Comparison of ENCODE assay signal across 19 mouse cellular contexts in genomic region chr15:81529002-81529401, GRCm38 (mm10). TPM values are rescaled to one million over a fixed set of nuclear protein-coding genes. Genes with fewer than 3 reads are reported as not detected.
DNase-seq lines count a peak whose midpoint lies in the region; ATAC-seq and TF ChIP-seq lines count a peak whose summit lies in the region.
"Had no signal": no experiment of that assay in that cellular context is flagged by ENCODE, and none has a peak within 500 bp of the region (broad histone marks: within the 10 kb centered on the region; RNA-seq: fewer than 3 reads in every experiment).

No protein-coding gene starts in this region.

- no peak for TF ChIP-seq POLR2A in MEL (IDR thresholded peaks at IDR 0.05; ENCODE audit: control insufficient read depth in 1 of 2, insufficient read depth in 1 of 2, low read depth in 1 of 2, low read length in 2 of 2, poor library complexity in 1 of 2)

- H3K4me2 ChIP-seq in liver, embryonic 14.5 days (ENCODE audit: low read depth) = no peak overlapping the region
- H3K4me2 ChIP-seq: forebrain, embryonic 15.5 days; heart, embryonic 11.5 days; heart, embryonic 15.5 days; hindbrain, embryonic 14.5 days had no signal

- H3K27ac ChIP-seq in MEL (ENCODE audit: control insufficient read depth, low read depth, low read length) = no peak overlapping the region
- peak overlapping the region; percentile 74 for H3K27ac ChIP-seq in liver, embryonic 14.5 days
- H3K27ac ChIP-seq in gastrocnemius, adult 2 months = no peak overlapping the region
- H3K27ac ChIP-seq: embryonic facial prominence, embryonic 10.5 days; forebrain, embryonic 15.5 days; heart, adult 2 months; heart, embryonic 15.5 days; hindbrain, embryonic 10.5 days; hindbrain, embryonic 14.5 days had no signal

- H3K36me3 ChIP-seq in MEL (ENCODE audit: control insufficient read depth in 1 of 2, insufficient read depth in 2 of 2, low read length in 2 of 2) = peaks cover 0 to 23% of the 10 kb centered on the region in 2 experiments; a peak in 2 of 4 replicates
- no peaks in the 10 kb centered on the region for H3K36me3 ChIP-seq in liver, embryonic 14.5 days (replicated peaks; ENCODE audit: control insufficient read depth, insufficient read depth, low read depth)
- H3K36me3 ChIP-seq: embryonic facial prominence, embryonic 10.5 days; forebrain, embryonic 15.5 days; heart, embryonic 15.5 days; hindbrain, embryonic 10.5 days had no signal

- H3K27me3 ChIP-seq in MEL (ENCODE audit: control insufficient read depth in 1 of 2, insufficient read depth in 2 of 2, low read length in 2 of 2) = no peaks in the 10 kb centered on the region
- H3K27me3 ChIP-seq in liver, embryonic 14.5 days (ENCODE audit: control insufficient read depth, insufficient read depth, low read length) = no peaks in the 10 kb centered on the region
- H3K27me3 ChIP-seq: CH12.LX; forebrain, embryonic 15.5 days; heart, embryonic 15.5 days had no signal

- H3K79me2 ChIP-seq in MEL (ENCODE audit: control insufficient read depth, insufficient read depth, low read length, poor library complexity) = no peaks in the 10 kb centered on the region

- H3K9ac ChIP-seq in MEL (ENCODE audit: control insufficient read depth, low read depth, low read length, poor library complexity, severe bottlenecking) = no peak overlapping the region
- H3K9ac ChIP-seq in liver, embryonic 14.5 days (replicated peaks) = no peak overlapping the region
- H3K9ac ChIP-seq: forebrain, embryonic 15.5 days; heart, embryonic 15.5 days; hindbrain, embryonic 14.5 days had no signal

- DNase-seq in MEL (ENCODE audit: low read depth, low spot score) = no peak
- no peak for DNase-seq in liver, embryonic 14.5 days (ENCODE audit: low read depth in 3 of 3, low spot score in 3 of 3)
- DNase-seq in gastrocnemius, adult 2 months = no peak
- no peak for DNase-seq in adrenal gland, adult 18-20 months (ENCODE audit: low spot score in 2 of 2)
- DNase-seq in heart, postnatal 10 days = no peak
- DNase-seq: adrenal gland, postnatal 14 days; cerebellum, adult 2 months; cerebellum, postnatal 10 days; gastrocnemius, postnatal 10 days; heart, adult 2 months had no signal

- H3K4me1 ChIP-seq in MEL (ENCODE audit: control insufficient read depth in 1 of 2, insufficient read depth in 2 of 2, low read length in 2 of 2) = peaks cover 11 to 26% of the 10 kb centered on the region in 2 experiments
- peaks cover 21 to 35% of the 10 kb centered on the region in 2 experiments for H3K4me1 ChIP-seq in liver, embryonic 14.5 days (replicated peaks; ENCODE audit: control insufficient read depth in 2 of 2, insufficient read depth in 2 of 2, low read length in 1 of 2)
- H3K4me1 ChIP-seq: forebrain, embryonic 15.5 days; heart, embryonic 15.5 days had no signal

- intact Hi-C loops in gastrocnemius, adult 2 months (cut with DNase I) = no loop called here
- intact Hi-C loops in heart, postnatal 10 days (cut with DNase I) = no loop called here

- TF ChIP-seq CTCF in MEL (IDR thresholded peaks at IDR 0.05 in 2 of 3, conservative IDR thresholded peaks at IDR 0.05 in 1 of 3; ENCODE audit: control insufficient read depth in 1 of 3, insufficient read depth in 1 of 3, low read depth in 2 of 3, low read length in 3 of 3, poor library complexity in 1 of 3, severe bottlenecking in 1 of 3) = no peak
- no peak for TF ChIP-seq CTCF in liver, embryonic 14.5 days (IDR thresholded peaks at IDR 0.05; ENCODE audit: low read depth)
- no peak for TF ChIP-seq CTCF in gastrocnemius, adult 2 months (IDR thresholded peaks at IDR 0.05)

- ATAC-seq in erythroblast, adult 5-6 weeks (replicated peaks; ENCODE audit: low FRiP score, poor library complexity, severe bottlenecking) = peak; percentile 63
- no peak for ATAC-seq in liver, embryonic 14.5 days (ENCODE audit: insufficient read depth)
- ATAC-seq: forebrain, embryonic 15.5 days had no signal

- WGBS in liver, embryonic 14.5 days (ENCODE audit: insufficient replicate concordance) = 66% methylated on average over 4 of the region's 4 CpGs

- no peak for TF ChIP-seq RAD21 in MEL (IDR thresholded peaks at IDR 0.05; ENCODE audit: low read depth, low read length)

- no peak overlapping the region for H3K4me3 ChIP-seq in MEL (ENCODE audit: control insufficient read depth in 1 of 2, insufficient read depth in 1 of 2, low read depth in 2 of 2, low read length in 2 of 2)
- no peak overlapping the region for H3K4me3 ChIP-seq in liver, embryonic 14.5 days (ENCODE audit: insufficient read depth in 1 of 2, low read depth in 2 of 2, low read length in 2 of 2)
- H3K4me3 ChIP-seq in gastrocnemius, adult 2 months = no peak overlapping the region
- H3K4me3 ChIP-seq: embryonic facial prominence, embryonic 10.5 days; erythroblast, embryonic 14.5 days; forebrain, embryonic 15.5 days; heart, adult 2 months; heart, embryonic 15.5 days; hindbrain, embryonic 10.5 days had no signal

- no peak for TF ChIP-seq EP300 in MEL (IDR thresholded peaks at IDR 0.05; ENCODE audit: low read depth in 1 of 2, low read length in 2 of 2)
- TF ChIP-seq EP300 in liver, embryonic 14.5 days (IDR thresholded peaks at IDR 0.05; ENCODE audit: low read depth) = no peak

- H3K9me3 ChIP-seq in MEL (replicated peaks; ENCODE audit: insufficient read depth, low read length) = no peaks in the 10 kb centered on the region
- H3K9me3 ChIP-seq in liver, embryonic 14.5 days (ENCODE audit: control insufficient read depth, low read length) = no peaks in the 10 kb centered on the region
- H3K9me3 ChIP-seq: embryonic facial prominence, embryonic 10.5 days; forebrain, embryonic 15.5 days; heart, embryonic 15.5 days; hindbrain, embryonic 10.5 days had no signal

TF ChIP-seq in MEL, 35 proteins besides CTCF, POLR2A, EP300 and RAD21:
- TF ChIP-seq MYB (IDR thresholded peaks at IDR 0.05; ENCODE audit: low read depth, low read length) (no peak), MXI1 (IDR thresholded peaks at IDR 0.05; ENCODE audit: low read depth, low read length) (0 out of 2 replicates have a peak, but pooled peaks have one; percentile 14), MAFK (IDR thresholded peaks at IDR 0.05; ENCODE audit: borderline replicate concordance, low read depth, low read length) (peak; percentile 53; the same call in 1 of the 2 replicates), SIN3A (IDR thresholded peaks at IDR 0.05; ENCODE audit: low read length) (0 out of 2 replicates have a peak, but pooled peaks have one; percentile 27), MAX (IDR thresholded peaks at IDR 0.05; ENCODE audit: low read length) (0 out of 2 replicates have a peak, but pooled peaks have one; percentile 17)

RNA-seq across cellular contexts. Expression of gene Ep300, which starts 56.1 kb away (rescaled TPM):
- 11.6 and 13.4 TPM in 2 replicates for total RNA-seq in MEL (2012; rRNA removed)
- 10 to 100 TPM; 32.3 to 45.2 TPM for polyA plus RNA-seq in MEL (2012; ENCODE audit: insufficient read depth in 1 of 2, insufficient read length in 2 of 2, low read depth in 1 of 2, low replicate concordance in 2 of 2, missing spikeins in 1 of 2)
- 177 and 234 TPM in 2 replicates for total RNA-seq in erythroblast, adult 5-6 weeks (2015; ENCODE audit: low replicate concordance)
- total RNA-seq in erythroblast, adult 5-6 weeks (2017; ENCODE audit: low replicate concordance) = 187 and 219 TPM in 2 replicates
- 11.0 and 13.4 TPM in 2 replicates for polyA plus RNA-seq in liver, embryonic 14.5 days (2012; rRNA removed)
- 6.1 and 7.5 TPM in 2 replicates for polyA plus RNA-seq in liver, embryonic 14.5 days (2014; fragmentation: Nextera tagmentation; extraction: Ambion mirVana)
- total RNA-seq in gastrocnemius, adult 2 months (2021) = 10 to 100 TPM; 37.8 to 39.5 TPM
- 10 to 100 TPM; 52.4 to 59.7 TPM for total RNA-seq in adrenal gland, adult 18-20 months (2021)
- total RNA-seq in heart, postnatal 10 days (2021) = 10 to 100 TPM; 50.1 to 55.0 TPM
